Mouse (Mus musculus) CH12.LX (cell line): ENCODE data around the gene Gnptab. TPM values are rescaled to one million over a fixed set of nuclear protein-coding genes. Genes with fewer than 3 reads are reported as not detected.

Source experiments
- DNase-seq: peaks from one replicate; pipeline ENCODE4 v3.0.0-alpha.2; 2013; ENCODE audit errors: extremely low read depth
- H3K27ac ChIP-seq: 2 replicates; pipeline ENCODE4 v1.5.1; 2012; ENCODE audit warnings: low read depth, mild to moderate bottlenecking, control low read depth, moderate library complexity; ENCODE audit not compliant: insufficient read depth
- H3K27me3 ChIP-seq: replicated peaks from 2 replicates; pipeline ENCODE3; 2012; ENCODE audit warnings: inconsistent platforms
- H3K36me3 ChIP-seq, 2 experiments: replicated peaks in 1 of 2; 2 replicates each; pipeline versions ENCODE3 to v1.6.1; 2012; ENCODE audit warnings: inconsistent platforms in 1 of 2, low read length in 1 of 2, mild to moderate bottlenecking in 1 of 2, mixed read lengths in 1 of 2, moderate library complexity in 1 of 2; ENCODE audit not compliant: control insufficient read depth in 1 of 2, insufficient read depth in 1 of 2
- H3K4me1 ChIP-seq, 2 experiments: 2 replicates each; pipeline ENCODE4 v1.6.1; 2012; ENCODE audit warnings: inconsistent platforms in 1 of 2, moderate library complexity in 1 of 2; ENCODE audit not compliant: insufficient read depth in 2 of 2, control insufficient read depth in 1 of 2
- H3K4me2 ChIP-seq: 2 replicates; pipeline ENCODE4 v1.6.1; 2012; ENCODE audit warnings: low read depth, mild to moderate bottlenecking, control low read depth; ENCODE audit not compliant: poor library complexity, insufficient read depth, severe bottlenecking
- H3K4me3 ChIP-seq, 3 experiments: fragments of 150-350 bp in 1 of 3; sonication (generic) in 1 of 3; replicated peaks in 1 of 3; 2 replicates each; pipeline versions ENCODE3 to v1.5.1; 2011 to 2012; ENCODE audit warnings: low read depth in 2 of 3, low read length in 2 of 3, mild to moderate bottlenecking in 2 of 3, moderate library complexity in 2 of 3, control low read depth in 1 of 3, improper control_type of control experiment in 1 of 3, inconsistent platforms in 1 of 3, mixed read lengths in 1 of 3; ENCODE audit not compliant: poor library complexity in 1 of 3
- H3K79me2 ChIP-seq: replicated peaks from 2 replicates; pipeline ENCODE4 v1.6.1; 2012; ENCODE audit warnings: mild to moderate bottlenecking, moderate library complexity; ENCODE audit not compliant: control insufficient read depth, poor library complexity, insufficient read depth, severe bottlenecking; ENCODE audit errors: extremely low read depth
- H3K9ac ChIP-seq: 2 replicates; pipeline ENCODE4 v1.6.1; 2012; ENCODE audit warnings: low read depth, mild to moderate bottlenecking, control low read depth, moderate library complexity; ENCODE audit not compliant: insufficient read depth
- H3K9me3 ChIP-seq: replicated peaks from 2 replicates; pipeline ENCODE3; 2012; ENCODE audit warnings: low read length, inconsistent platforms, mixed read lengths
- BHLHE40 ChIP-seq: IDR thresholded peaks from 2 replicates; pipeline ENCODE4 v1.6.1; 2011; ENCODE audit warnings: mild to moderate bottlenecking, low read depth, low read length, improper control_type of control experiment
- ELF1 ChIP-seq: IDR thresholded peaks from 2 replicates; pipeline ENCODE4 v1.6.1; 2014; ENCODE audit warnings: low read depth, mild to moderate bottlenecking, inconsistent platforms, low read length, improper control_type of control experiment
- ETS1 ChIP-seq: conservative IDR thresholded peaks from 2 replicates; pipeline ENCODE4 v1.6.1; 2012; ENCODE audit warnings: low read depth, mild to moderate bottlenecking, inconsistent platforms, low read length, improper control_type of control experiment, moderate library complexity
- GABPA ChIP-seq: IDR thresholded peaks from 2 replicates; pipeline ENCODE4 v1.6.1; 2012; ENCODE audit warnings: low read depth, low read length, improper control_type of control experiment, inconsistent platforms; ENCODE audit not compliant: insufficient replicate concordance
- HCFC1 ChIP-seq: IDR thresholded peaks from 2 replicates; pipeline ENCODE4 v1.6.1; 2012; ENCODE audit warnings: low read depth, mild to moderate bottlenecking, inconsistent platforms, low read length, improper control_type of control experiment
- IRF4 ChIP-seq: IDR thresholded peaks from 2 replicates; pipeline ENCODE4 v1.6.1; 2014; ENCODE audit warnings: low read depth, mild to moderate bottlenecking, inconsistent platforms, low read length, improper control_type of control experiment
- JUN ChIP-seq: IDR thresholded peaks from 2 replicates; pipeline ENCODE4 v1.6.1; 2011; ENCODE audit warnings: low read depth, mild to moderate bottlenecking, low read length, improper control_type of control experiment, moderate library complexity; ENCODE audit not compliant: insufficient read depth
- KAT2A ChIP-seq: IDR thresholded peaks from 2 replicates; pipeline ENCODE4 v1.6.1; 2012; ENCODE audit warnings: low read length, improper control_type of control experiment, inconsistent platforms; ENCODE audit not compliant: insufficient replicate concordance
- MAFK ChIP-seq: IDR thresholded peaks from 2 replicates; pipeline ENCODE4 v1.6.1; 2011; ENCODE audit warnings: low read length, improper control_type of control experiment; ENCODE audit not compliant: insufficient replicate concordance
- MAZ ChIP-seq: IDR thresholded peaks from 2 replicates; pipeline ENCODE4 v1.6.1; 2012; ENCODE audit warnings: low read depth, mild to moderate bottlenecking, inconsistent platforms, low read length, improper control_type of control experiment, moderate library complexity
- MXI1 ChIP-seq: IDR thresholded peaks from 2 replicates; pipeline ENCODE4 v1.6.1; 2011; ENCODE audit warnings: mild to moderate bottlenecking, low read depth, low read length, improper control_type of control experiment
- MYC ChIP-seq: IDR thresholded peaks from 2 replicates; pipeline ENCODE4 v1.6.1; 2011; ENCODE audit warnings: low read depth, mild to moderate bottlenecking, improper control_type of control experiment, low read length
- NELFE ChIP-seq: IDR thresholded peaks from 2 replicates; pipeline ENCODE4 v1.6.1; 2011; ENCODE audit warnings: low read depth, low read length, improper control_type of control experiment
- PAX5 ChIP-seq: IDR thresholded peaks from 2 replicates; pipeline ENCODE4 v1.6.1; 2012; ENCODE audit warnings: low read length, inconsistent platforms, mixed read lengths
- RAD21 ChIP-seq: IDR thresholded peaks from 2 replicates; pipeline ENCODE4 v1.6.1; 2011; ENCODE audit warnings: low read depth, mild to moderate bottlenecking, low read length, improper control_type of control experiment, moderate library complexity
- RCOR1 ChIP-seq: conservative IDR thresholded peaks from 2 replicates; pipeline ENCODE4 v1.6.1; 2012; ENCODE audit warnings: low read depth, mild to moderate bottlenecking, inconsistent platforms, low read length, improper control_type of control experiment
- SIN3A ChIP-seq: IDR thresholded peaks from 2 replicates; pipeline ENCODE4 v1.6.1; 2012; ENCODE audit warnings: low read length, improper control_type of control experiment, inconsistent platforms
- SMC3 ChIP-seq: IDR thresholded peaks from 2 replicates; pipeline ENCODE4 v1.6.1; 2011; ENCODE audit warnings: low read depth, low read length, improper control_type of control experiment
- TCF12 ChIP-seq: IDR thresholded peaks from 2 replicates; pipeline ENCODE4 v1.6.1; 2014; ENCODE audit warnings: low read depth, mild to moderate bottlenecking, inconsistent platforms, low read length, improper control_type of control experiment
- UBTF ChIP-seq: IDR thresholded peaks from 2 replicates; pipeline ENCODE4 v1.6.1; 2012; ENCODE audit warnings: low read depth, mild to moderate bottlenecking, inconsistent platforms, low read length, improper control_type of control experiment, moderate library complexity
- USF1 ChIP-seq: IDR thresholded peaks from 2 replicates; pipeline ENCODE4 v1.6.1; 2014; ENCODE audit warnings: low read depth, mild to moderate bottlenecking, inconsistent platforms, low read length, improper control_type of control experiment
- ZC3H11A ChIP-seq: IDR thresholded peaks from 2 replicates; pipeline ENCODE4 v1.6.1; 2012; ENCODE audit warnings: low read depth, mild to moderate bottlenecking, inconsistent platforms, low read length, improper control_type of control experiment
- ZKSCAN1 ChIP-seq: IDR thresholded peaks from 2 replicates; pipeline ENCODE4 v1.6.1; 2012; ENCODE audit warnings: low read depth, inconsistent platforms, low read length, improper control_type of control experiment, borderline replicate concordance
- ZMIZ1 ChIP-seq: IDR thresholded peaks from 2 replicates; pipeline ENCODE4 v1.6.1; 2012; ENCODE audit warnings: low read depth, mild to moderate bottlenecking, inconsistent platforms, low read length, improper control_type of control experiment
- dilution Hi-C: fragments of 300-500 bp; cut with MboI; formaldehyde crosslinking; loops from 2 replicates; pipeline ENCODE4 v1.14.3; 2020; ENCODE audit warnings: low sequenced_read_pairs; ENCODE audit not compliant: extremely low pct_unique_long_range_greater_than_20kb, extremely low pct_ligation_motif_present
- in situ Hi-C: fragments of 300-500 bp; cut with MboI; formaldehyde crosslinking; loops from 3 replicates; pipeline ENCODE4 v1.14.3; 2019; ENCODE audit warnings: low sequenced_read_pairs, low pct_ligation_motif_present, low pct_unique_long_range_greater_than_20kb, mixed read lengths
- polyA plus RNA-seq: library from polyadenylated mRNA; unstranded; fragments of >175 nt; gene quantifications from 2 replicates; pipeline ENCODE4 v1.2.1, GENCODE M21; 2012; ENCODE audit warnings: low read depth; ENCODE audit not compliant: insufficient read length
- total RNA-seq, 2 experiments: library from RNA; depleted of rRNA; stranded (reverse); fragments of 300-350 nt in 1 of 2; fragments of >200 nt in 1 of 2; gene quantifications; 2 replicates each; pipeline ENCODE4 v1.2.3; 2012 to 2014

Gene Gnptab
- total and polyA plus RNA-seq, 3 experiments: 13.2 to 38.2 (median 18.0) TPM

- Histone ChIP-seq H3K79me2 (no peaks in the 10 kb centered on the region), H3K9ac (no peak overlapping the region), H3K36me3 (no peaks in the 10 kb centered on the region), H3K27ac (no peak overlapping the region), H3K4me1 (0 out of 4 replicates have a peak, but pooled peaks cover 0 to 5% of the 10 kb centered on the region in 2 experiments), H3K9me3 (no peaks in the 10 kb centered on the region)
- dilution Hi-C loops (no loop called here), in situ Hi-C loops (no loop called here)
- DNase-seq: no peak
- TF ChIP-seq SMC3 (no peak), JUN (no peak), TCF12 (no peak), BHLHE40 (no peak), SIN3A (no peak), MYC (no peak), UBTF (no peak), NELFE (no peak), ETS1 (no peak), PAX5 (no peak), RCOR1 (no peak), MAZ (no peak), ZMIZ1 (no peak), USF1 (no peak), HCFC1 (no peak), ZC3H11A (no peak), MXI1 (no peak), MAFK (no peak), KAT2A (no peak), ELF1 (no peak)
- TF ChIP-seq, all 38 proteins: peak for 0
- Histone ChIP-seq H3K4me2 (no peak overlapping the region), H3K27me3 (no peaks in the 10 kb centered on the region), H3K4me3 (no peak overlapping the region)
Observed at GRCm38 (mm10) chr10:88457816-88458215, 78.9 kb downstream of the Gnptab start.

DNA sequence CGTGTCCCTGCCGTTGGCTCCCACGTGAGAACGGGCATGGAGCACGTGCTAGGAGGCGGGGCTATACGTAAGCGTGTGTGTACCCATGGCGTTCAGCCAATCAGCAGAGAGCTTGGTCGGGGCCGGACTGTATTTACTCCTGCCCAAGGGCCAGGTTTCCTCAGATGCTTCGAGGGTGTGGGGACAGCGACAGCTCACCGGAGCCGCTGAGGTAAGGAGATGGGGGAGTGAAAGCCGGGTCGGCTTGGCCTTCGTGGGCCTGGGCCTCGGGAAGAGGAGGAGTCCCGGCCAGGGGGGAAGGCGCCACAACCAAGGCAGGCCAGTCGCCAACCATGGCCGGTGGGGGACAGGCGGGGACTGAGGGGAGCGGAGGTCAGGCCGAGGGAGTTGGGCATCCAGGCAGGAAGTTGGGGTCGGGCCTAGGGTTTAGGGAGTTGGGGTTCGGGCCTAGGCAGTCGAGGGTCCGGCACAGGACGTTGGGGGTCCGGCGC is 80.6 kb downstream of the Gnptab start, which contains the start of gene Sycp3:
TSS of gene Sycp3 (plus strand) at position 68 of the 491 bp plus-strand sequence.
- Histone ChIP-seq H3K9me3 (no peaks in the 10 kb centered on the region), H3K79me2 (no peaks in the 10 kb centered on the region), H3K27ac (no peak within 1 kb of the TSS), H3K36me3 (no peaks in the 10 kb centered on the region), H3K4me3 (no peak within 1 kb of the TSS), H3K27me3 (no peaks in the 10 kb centered on the region), H3K4me2 (no peak within 1 kb of the TSS), H3K4me1 (0 out of 4 replicates have a peak, but pooled peaks cover 0 to 5% of the 10 kb centered on the region in 2 experiments), H3K9ac (no peak within 1 kb of the TSS)
- DNase-seq: no peak
- dilution Hi-C loops (no loop called here), in situ Hi-C loops (no loop called here)
- TF ChIP-seq ZKSCAN1 (no peak), IRF4 (no peak), GABPA (no peak), SMC3 (no peak), RAD21 (no peak)
